Mouse (Mus musculus) testis, adult 2 months (tissue): ENCODE data around the gene B3galnt1.

Source experiments
- CTCF ChIP-seq: fragments of 200-500 bp; IDR thresholded peaks from 2 replicates; pipeline ENCODE4 v1.5.1; 2012; ENCODE audit warnings: low read depth, mild to moderate bottlenecking, inconsistent platforms, low read length, moderate library complexity; ENCODE audit not compliant: control insufficient read depth, insufficient read depth, insufficient replicate concordance
- POLR2A ChIP-seq: fragments of 200-500 bp; IDR thresholded peaks from 2 replicates; pipeline ENCODE4 v1.6.1; 2012; ENCODE audit warnings: low read depth, mild to moderate bottlenecking, inconsistent platforms, low read length, moderate library complexity; ENCODE audit not compliant: control insufficient read depth

DNA sequence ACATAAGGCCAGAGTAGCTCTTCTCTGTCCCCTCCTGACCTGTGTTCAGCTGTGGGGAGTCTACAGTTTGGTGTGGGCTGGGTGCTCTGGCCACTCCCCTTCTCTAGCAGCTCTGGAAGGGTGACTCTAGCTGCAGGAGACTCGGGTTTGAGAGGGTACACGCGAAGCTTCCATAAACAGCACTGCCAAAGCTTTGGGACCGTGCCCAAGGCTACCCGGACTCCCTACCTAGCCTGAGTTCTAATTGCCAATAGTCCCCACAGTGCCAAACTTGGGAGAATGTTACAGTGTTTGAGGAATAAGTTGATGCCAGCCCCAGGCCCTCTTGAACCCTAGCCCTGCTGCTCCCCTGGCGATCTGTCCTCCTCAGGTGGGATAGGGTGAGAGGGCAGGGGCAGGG is 43.2 kb downstream of the B3galnt1 start:
- TF ChIP-seq CTCF: no peak
- TF ChIP-seq POLR2A: no peak
